Mouse (Mus musculus) adrenal gland, postnatal 0 days (tissue): ENCODE measurements around the gene Me3. TPM values are rescaled to one million over a fixed set of nuclear protein-coding genes. Genes with fewer than 3 reads are reported as not detected.

ENCODE experiments used
- polyA plus RNA-seq: library from polyadenylated mRNA; unstranded; fragments of >200 nt; fragmentation: Nextera tagmentation; extraction: Ambion mirVana; gene quantifications from 2 replicates; pipeline ENCODE4 v1.2.1, GENCODE M21; 2015

The Me3 gene
- polyA plus RNA-seq = 1.3 and 3.5 TPM in 2 replicates

DNA sequence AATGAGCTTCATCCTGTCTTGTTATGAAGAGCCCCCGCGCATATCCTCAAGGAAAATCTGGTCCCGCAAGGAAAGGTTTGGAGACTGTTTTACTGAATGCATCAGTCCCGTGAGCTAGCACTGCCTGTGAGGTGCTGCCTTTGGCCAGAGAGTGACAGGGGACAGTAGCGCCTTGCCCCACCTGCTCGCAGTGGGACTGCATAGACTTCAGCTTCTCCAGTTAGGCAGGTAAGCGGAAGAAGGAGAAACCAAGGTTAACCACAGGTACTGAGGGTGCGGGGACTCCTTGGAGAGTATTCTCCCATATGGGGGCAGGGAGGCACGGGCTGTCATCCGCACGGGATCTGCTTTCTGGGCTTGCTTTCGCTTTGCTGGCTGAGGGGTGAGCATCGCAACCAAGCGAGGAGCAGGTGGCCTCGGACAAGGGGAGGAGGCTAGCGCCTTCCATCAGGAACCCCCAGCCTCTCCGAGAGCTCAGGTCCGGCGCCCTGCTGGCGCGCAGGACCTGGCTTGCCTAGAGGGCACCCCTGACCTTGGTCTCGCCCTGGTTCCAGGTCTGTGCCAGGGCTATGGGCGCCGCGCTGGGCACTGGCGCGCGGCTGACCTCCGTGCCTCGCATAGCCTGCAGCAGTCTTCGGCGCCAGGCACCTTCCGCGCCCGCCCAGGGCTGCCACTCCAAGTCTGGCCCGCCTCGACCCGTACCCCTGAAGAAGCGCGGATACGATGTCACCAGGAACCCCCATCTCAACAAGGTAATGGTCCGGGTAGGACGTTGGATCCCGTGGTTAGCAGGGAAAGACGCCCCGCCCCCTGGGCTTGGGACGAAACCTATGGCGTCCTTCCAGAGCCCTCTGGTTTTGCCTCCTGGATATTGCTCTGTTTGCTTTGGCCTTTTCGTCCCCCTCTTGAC is at the start of gene Me3:
TSS of gene Me3 (plus strand) at position 51 of the 910 bp plus-strand sequence.

DNA sequence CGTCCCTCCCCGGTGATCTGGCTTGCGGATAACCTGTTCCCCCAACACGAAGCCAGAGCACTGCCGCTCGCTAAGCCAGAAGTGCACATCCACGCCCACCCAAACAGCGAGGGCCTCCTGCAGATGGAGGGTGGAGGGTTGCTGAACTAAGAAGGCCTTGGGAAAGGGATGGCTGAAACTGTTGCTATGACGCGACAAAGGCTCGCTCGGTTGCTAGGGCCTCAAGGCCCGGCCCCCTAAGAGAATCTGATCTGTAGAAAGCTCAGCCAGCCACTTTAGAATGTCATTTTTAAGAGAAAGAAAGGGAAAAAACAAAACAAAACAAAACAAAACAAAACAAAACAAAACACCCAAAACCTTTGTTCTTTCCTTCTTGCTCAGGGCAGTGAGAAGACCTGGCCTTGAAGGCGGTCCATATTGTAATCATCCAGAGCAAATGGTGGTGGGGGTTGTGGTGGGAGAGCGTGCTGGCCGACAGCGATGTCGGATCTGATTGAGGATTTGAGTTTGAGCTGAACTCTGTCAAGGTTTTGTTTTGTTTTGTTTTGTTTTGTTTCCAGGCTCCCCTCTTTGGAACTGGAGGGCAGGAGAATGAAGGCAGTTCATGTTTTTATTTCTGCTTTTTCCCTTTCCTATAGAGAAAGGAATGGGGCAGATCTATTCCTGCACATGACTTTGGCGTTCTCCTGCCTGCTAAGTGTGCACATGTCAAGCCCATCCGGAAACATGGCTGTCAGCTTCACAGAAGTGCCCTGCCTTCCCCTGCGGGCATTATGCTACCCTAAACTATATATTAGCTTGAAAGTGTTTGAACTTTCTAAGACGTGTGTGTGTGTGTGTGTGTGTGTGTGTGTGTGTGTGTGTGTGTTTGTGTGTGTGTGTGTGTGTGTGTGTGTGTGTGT is 271.5 kb downstream of the Me3 start, which contains the start of gene Ccdc81:
TSS of gene Ccdc81 (minus strand) at position 188 of the 902 bp plus-strand sequence.

Other genes with a start within 250 kb of the Me3 start
- gene Tmem135, start 228.2 kb upstream of the Me3 start, polyA plus RNA-seq = 24.0 and 38.3 TPM in 2 replicates
- 6.5 and 9.1 TPM in 2 replicates for gene Fzd4, start 228.0 kb upstream of the Me3 start, polyA plus RNA-seq
- gene Prss23, start 105.2 kb upstream of the Me3 start, polyA plus RNA-seq = 63.5 and 87.6 TPM in 2 replicates